Mouse (Mus musculus): ENCODE data around the gene Lime1.

DNA sequence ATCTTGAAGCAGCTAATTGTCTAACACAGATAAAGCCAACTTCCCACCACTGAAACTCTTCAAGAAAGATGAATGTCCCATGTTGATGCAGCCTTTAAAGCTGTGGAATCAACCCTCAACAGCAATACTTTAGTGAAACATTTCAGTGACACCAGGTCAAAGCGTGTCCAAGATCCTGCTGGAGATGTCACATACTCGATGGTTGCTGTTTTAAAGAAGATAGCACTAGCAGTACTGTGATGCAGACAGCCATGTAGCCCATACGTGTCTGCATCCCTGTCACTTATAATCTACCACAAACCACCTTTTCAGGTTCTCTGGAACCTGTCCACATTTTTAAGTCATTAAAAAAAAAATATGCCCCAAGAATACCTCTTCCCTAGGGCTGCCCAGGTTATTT, 23.8 kb downstream of the Lime1 start:
- TF ChIP-seq POLR2A (IDR thresholded peaks at IDR 0.05; ENCODE audit: borderline replicate concordance, control insufficient read depth, low read depth, low read length) (no peak), CTCF (IDR thresholded peaks at IDR 0.05; ENCODE audit: control insufficient read depth, insufficient read depth, low read length) (no peak)
